Mouse (Mus musculus): Measurements from ENCODE around the gene Klf13. TPM values are rescaled to one million over a fixed set of nuclear protein-coding genes. Genes with fewer than 3 reads are reported as not detected.
A peak's percentile ranks its signal among the peaks of the same experiment; 100 is the strongest.

Gene Klf13
- polyA plus RNA-seq, 1 experiment from 2014 or later: 22.1 TPM

GRCm38 (mm10) chr7:63932461-63932860 is 6.3 kb downstream of the Klf13 start:
- Histone ChIP-seq H3K4me2 (ENCODE audit: low read length) (no peak overlapping the region), H3K4me1 (ENCODE audit: control insufficient read depth, insufficient read depth, low read depth, low read length) (peaks cover 22% of the 10 kb centered on the region), H3K27me3 (replicated peaks; ENCODE audit: control insufficient read depth, insufficient read depth, low read length) (no peaks in the 10 kb centered on the region), H3K9me3 (ENCODE audit: control insufficient read depth, low read length) (no peaks in the 10 kb centered on the region), H3K27ac (ENCODE audit: low read depth, low read length) (no peak overlapping the region), H3K36me3 (ENCODE audit: control insufficient read depth, insufficient read depth, low read length) (no peaks in the 10 kb centered on the region), H3K4me3 (ENCODE audit: low read length) (no peak overlapping the region), H3K9ac (ENCODE audit: low read depth, low read length) (no peak overlapping the region)
- ATAC-seq: no peak
- WGBS: 88% methylated on average over 3 of the region's 3 CpGs

- WGBS: 86% methylated on average over 5 of the region's 5 CpGs
- no peak overlapping the region for H3K27ac ChIP-seq (ENCODE audit: low read depth, low read length)
- H3K4me3 ChIP-seq (ENCODE audit: low read length): no peak overlapping the region
- H3K9me3 ChIP-seq (ENCODE audit: control insufficient read depth, low read length): no peaks in the 10 kb centered on the region
- H3K4me1 ChIP-seq (ENCODE audit: control insufficient read depth, insufficient read depth, low read depth, low read length): peaks cover 34% of the 10 kb centered on the region
- no peak for ATAC-seq
- H3K4me2 ChIP-seq (ENCODE audit: low read length): no peak overlapping the region
- H3K9ac ChIP-seq (ENCODE audit: low read depth, low read length): no peak overlapping the region
- no peaks in the 10 kb centered on the region for H3K36me3 ChIP-seq (ENCODE audit: control insufficient read depth, insufficient read depth, low read length)
- H3K27me3 ChIP-seq (replicated peaks; ENCODE audit: control insufficient read depth, insufficient read depth, low read length): no peaks in the 10 kb centered on the region
Observed at GRCm38 (mm10) chr7:63930766-63931165, 7.9 kb downstream of the Klf13 start.

- Histone ChIP-seq H3K36me3 (ENCODE audit: control insufficient read depth, insufficient read depth, low read length) (no peaks in the 10 kb centered on the region), H3K4me1 (ENCODE audit: control insufficient read depth, insufficient read depth, low read depth, low read length) (peaks cover 35% of the 10 kb centered on the region), H3K9ac (ENCODE audit: low read depth, low read length) (no peak overlapping the region), H3K27me3 (replicated peaks; ENCODE audit: control insufficient read depth, insufficient read depth, low read length) (no peaks in the 10 kb centered on the region), H3K4me2 (ENCODE audit: low read length) (no peak overlapping the region), H3K4me3 (ENCODE audit: low read length) (no peak overlapping the region), H3K9me3 (ENCODE audit: control insufficient read depth, low read length) (no peaks in the 10 kb centered on the region), H3K27ac (ENCODE audit: low read depth, low read length) (no peak overlapping the region)
- WGBS: 96% methylated on average over 3 of the region's 3 CpGs
- no peak for ATAC-seq
Observed at GRCm38 (mm10) chr7:63930132-63930531, 8.6 kb downstream of the Klf13 start.

GRCm38 (mm10) chr7:63929080-63929479 is 9.6 kb downstream of the Klf13 start:
- Histone ChIP-seq H3K36me3 (ENCODE audit: control insufficient read depth, insufficient read depth, low read length) (no peaks in the 10 kb centered on the region), H3K9me3 (ENCODE audit: control insufficient read depth, low read length) (no peaks in the 10 kb centered on the region), H3K4me2 (ENCODE audit: low read length) (no peak overlapping the region), H3K27ac (ENCODE audit: low read depth, low read length) (no peak overlapping the region), H3K27me3 (replicated peaks; ENCODE audit: control insufficient read depth, insufficient read depth, low read length) (no peaks in the 10 kb centered on the region), H3K4me1 (ENCODE audit: control insufficient read depth, insufficient read depth, low read depth, low read length) (peaks cover 36% of the 10 kb centered on the region), H3K9ac (ENCODE audit: low read depth, low read length) (no peak overlapping the region), H3K4me3 (ENCODE audit: low read length) (no peak overlapping the region)
- WGBS: 91% methylated on average over 4 of the region's 4 CpGs
- no peak for ATAC-seq

GRCm38 (mm10) chr7:63927121-63927520 is 11.6 kb downstream of the Klf13 start:
- Histone ChIP-seq H3K27me3 (replicated peaks; ENCODE audit: control insufficient read depth, insufficient read depth, low read length) (no peaks in the 10 kb centered on the region), H3K27ac (ENCODE audit: low read depth, low read length) (no peak overlapping the region), H3K4me3 (ENCODE audit: low read length) (no peak overlapping the region), H3K9ac (ENCODE audit: low read depth, low read length) (no peak overlapping the region), H3K9me3 (ENCODE audit: control insufficient read depth, low read length) (no peaks in the 10 kb centered on the region), H3K4me1 (ENCODE audit: control insufficient read depth, insufficient read depth, low read depth, low read length) (peaks cover 32% of the 10 kb centered on the region), H3K4me2 (ENCODE audit: low read length) (no peak overlapping the region), H3K36me3 (ENCODE audit: control insufficient read depth, insufficient read depth, low read length) (no peaks in the 10 kb centered on the region)
- no peak for ATAC-seq
- 92% methylated on average over 6 of the region's 6 CpGs for WGBS

GRCm38 (mm10) chr7:63926492-63926891 is 12.2 kb downstream of the Klf13 start:
- no peak overlapping the region for H3K4me3 ChIP-seq (ENCODE audit: low read length)
- 0 out of 2 replicates have a peak overlapping the region, but pooled peaks have one; percentile 32 for H3K27ac ChIP-seq (ENCODE audit: low read depth, low read length)
- H3K4me1 ChIP-seq (ENCODE audit: control insufficient read depth, insufficient read depth, low read depth, low read length): peaks cover 37% of the 10 kb centered on the region

GRCm38 (mm10) chr7:63925413-63926360 is 13.0 kb downstream of the Klf13 start:
- Histone ChIP-seq H3K9ac (ENCODE audit: low read depth, low read length) (no peak overlapping the region), H3K9me3 (ENCODE audit: control insufficient read depth, low read length) (no peaks in the 10 kb centered on the region), H3K27ac (ENCODE audit: low read depth, low read length) (peak overlapping the region; percentile 42; the same call in 1 of the 2 replicates), H3K36me3 (ENCODE audit: control insufficient read depth, insufficient read depth, low read length) (no peaks in the 10 kb centered on the region), H3K4me3 (ENCODE audit: low read length) (no peak overlapping the region), H3K4me1 (ENCODE audit: control insufficient read depth, insufficient read depth, low read depth, low read length) (peaks cover 37% of the 10 kb centered on the region), H3K27me3 (replicated peaks; ENCODE audit: control insufficient read depth, insufficient read depth, low read length) (no peaks in the 10 kb centered on the region), H3K4me2 (ENCODE audit: low read length) (peak overlapping the region; percentile 0; the same call in 1 of the 2 replicates)
- 60% methylated on average over 14 of the region's 14 CpGs for WGBS
- peak; percentile 60 for ATAC-seq

More at GRCm38 (mm10) chr7:63926492-63926891, 12.2 kb downstream of the Klf13 start:
- H3K9ac ChIP-seq (ENCODE audit: low read depth, low read length): no peak overlapping the region
- H3K9me3 ChIP-seq (ENCODE audit: control insufficient read depth, low read length): no peaks in the 10 kb centered on the region
- 72% methylated on average over 3 of the region's 3 CpGs for WGBS
- H3K27me3 ChIP-seq (replicated peaks; ENCODE audit: control insufficient read depth, insufficient read depth, low read length): no peaks in the 10 kb centered on the region
- H3K36me3 ChIP-seq (ENCODE audit: control insufficient read depth, insufficient read depth, low read length): no peaks in the 10 kb centered on the region
- no peak for ATAC-seq
- H3K4me2 ChIP-seq (ENCODE audit: low read length): no peak overlapping the region

- 28% methylated on average over 6 of the region's 6 CpGs for WGBS
- H3K27ac ChIP-seq (ENCODE audit: low read depth, low read length): peak overlapping the region; percentile 69
- H3K9ac ChIP-seq (ENCODE audit: low read depth, low read length): no peak overlapping the region
- no peaks in the 10 kb centered on the region for H3K27me3 ChIP-seq (replicated peaks; ENCODE audit: control insufficient read depth, insufficient read depth, low read length)
- H3K4me1 ChIP-seq (ENCODE audit: control insufficient read depth, insufficient read depth, low read depth, low read length): peaks cover 37% of the 10 kb centered on the region
- ATAC-seq: peak; percentile 50; the same call in 1 of the 2 replicates
- no peaks in the 10 kb centered on the region for H3K9me3 ChIP-seq (ENCODE audit: control insufficient read depth, low read length)
- H3K36me3 ChIP-seq (ENCODE audit: control insufficient read depth, insufficient read depth, low read length): no peaks in the 10 kb centered on the region
- peak overlapping the region; percentile 31 for H3K4me2 ChIP-seq (ENCODE audit: low read length)
- no peak overlapping the region for H3K4me3 ChIP-seq (ENCODE audit: low read length)
Observed at GRCm38 (mm10) chr7:63924747-63925412, 13.8 kb downstream of the Klf13 start.

- no peaks in the 10 kb centered on the region for H3K9me3 ChIP-seq (ENCODE audit: control insufficient read depth, low read length)
- no peak overlapping the region for H3K27ac ChIP-seq (ENCODE audit: low read depth, low read length)
- no peak overlapping the region for H3K4me3 ChIP-seq (ENCODE audit: low read length)
- H3K27me3 ChIP-seq (replicated peaks; ENCODE audit: control insufficient read depth, insufficient read depth, low read length): no peaks in the 10 kb centered on the region
- no peak overlapping the region for H3K4me2 ChIP-seq (ENCODE audit: low read length)
- H3K36me3 ChIP-seq (ENCODE audit: control insufficient read depth, insufficient read depth, low read length): no peaks in the 10 kb centered on the region
- H3K9ac ChIP-seq (ENCODE audit: low read depth, low read length): no peak overlapping the region
- H3K4me1 ChIP-seq (ENCODE audit: control insufficient read depth, insufficient read depth, low read depth, low read length): peaks cover 37% of the 10 kb centered on the region
- 57% methylated on average over 1 of the region's 1 CpGs for WGBS
- no peak for ATAC-seq
Observed at GRCm38 (mm10) chr7:63924151-63924550, 14.6 kb downstream of the Klf13 start.
